Mouse (Mus musculus): ENCODE data around the gene Islr.

Islr gene

GRCm38 (mm10) chr9:58220218-58220903 lies 16.3 kb upstream of the Islr start:
- DNase-seq (ENCODE audit: low spot score in 2 of 2): peak in 1 of 2 experiments; percentile 33

DNA sequence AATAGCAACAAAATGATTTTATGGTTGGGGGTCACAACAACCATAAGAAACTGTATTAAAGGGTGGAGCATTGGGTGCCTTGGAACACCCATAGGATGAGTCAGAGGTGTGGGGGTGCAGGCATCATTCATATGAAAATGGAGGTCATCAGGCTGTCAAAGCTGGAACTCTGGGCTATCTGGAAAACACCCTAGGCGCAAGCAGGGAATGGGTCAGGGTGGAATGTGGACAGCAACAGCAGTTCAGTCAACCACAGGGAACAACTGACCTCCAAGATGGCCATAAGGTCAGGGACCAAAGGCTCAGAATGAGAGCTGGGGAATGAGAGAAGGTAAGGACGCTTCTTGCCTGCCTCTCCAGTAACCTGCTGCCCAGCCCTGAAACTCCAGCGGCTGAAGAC lies 14.4 kb upstream of the Islr start:
- DNase-seq (ENCODE audit: low spot score in 2 of 2): no peak

GRCm38 (mm10) chr9:58216402-58216801 lies 12.3 kb upstream of the Islr start:
- no peak for DNase-seq (ENCODE audit: low spot score in 2 of 2)

DNA sequence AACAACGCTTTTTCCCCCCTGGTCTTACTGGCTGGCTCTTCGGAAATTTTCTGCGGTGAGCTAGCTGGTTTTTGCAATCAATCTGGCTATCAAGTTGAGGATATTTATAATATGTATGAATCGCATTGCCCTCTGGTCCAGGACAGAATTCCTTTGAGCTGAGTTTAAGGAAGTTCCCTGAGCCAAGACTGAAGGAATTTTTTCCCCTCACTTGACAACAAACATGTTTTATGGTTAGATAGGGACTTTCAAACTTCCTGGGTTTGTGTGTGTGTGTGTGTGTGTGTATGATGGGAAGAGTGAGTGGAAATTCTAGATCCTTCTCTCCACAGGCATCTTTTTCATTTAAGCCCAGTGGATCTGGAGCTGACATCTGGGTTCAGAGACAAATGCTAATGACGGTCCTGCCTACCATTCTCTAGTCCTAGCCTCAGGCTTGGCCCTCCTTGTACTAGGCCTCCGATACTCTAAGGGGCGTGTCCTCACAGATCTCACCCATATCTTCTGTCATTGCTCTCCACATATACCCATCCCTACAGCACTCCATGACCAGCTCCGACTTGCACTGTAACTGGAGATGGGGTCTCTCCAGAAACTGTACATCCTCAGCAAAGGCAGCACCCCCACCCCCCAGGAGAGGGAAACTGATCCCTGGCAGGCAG lies 10.5 kb upstream of the Islr start:
- DNase-seq (ENCODE audit: low spot score in 2 of 2): no peak

DNA sequence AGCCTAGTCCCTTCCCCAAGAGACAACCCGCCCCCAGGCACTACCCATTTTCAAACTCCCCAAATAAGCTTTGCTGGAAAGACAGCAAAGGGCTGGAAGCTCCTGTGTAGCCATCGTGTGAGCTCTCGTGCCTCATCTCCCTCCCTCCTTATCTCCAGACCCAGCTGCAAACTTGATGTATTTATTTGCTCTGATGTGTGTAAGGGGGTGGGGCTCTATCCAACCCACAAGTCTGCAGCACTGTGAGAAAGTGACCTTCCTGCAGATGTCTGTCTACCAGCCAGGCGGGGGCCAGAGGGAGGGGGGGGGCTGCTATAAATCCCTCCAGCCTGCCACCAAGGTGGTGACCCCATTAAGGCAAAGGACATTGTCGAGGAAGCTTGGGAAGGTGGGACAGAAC lies 9.8 kb upstream of the Islr start:
- DNase-seq (ENCODE audit: low spot score in 2 of 2): peak; percentile 45 to 75

GRCm38 (mm10) chr9:58213377-58213776 lies 9.3 kb upstream of the Islr start:
- DNase-seq (ENCODE audit: low spot score in 2 of 2): no peak

DNA sequence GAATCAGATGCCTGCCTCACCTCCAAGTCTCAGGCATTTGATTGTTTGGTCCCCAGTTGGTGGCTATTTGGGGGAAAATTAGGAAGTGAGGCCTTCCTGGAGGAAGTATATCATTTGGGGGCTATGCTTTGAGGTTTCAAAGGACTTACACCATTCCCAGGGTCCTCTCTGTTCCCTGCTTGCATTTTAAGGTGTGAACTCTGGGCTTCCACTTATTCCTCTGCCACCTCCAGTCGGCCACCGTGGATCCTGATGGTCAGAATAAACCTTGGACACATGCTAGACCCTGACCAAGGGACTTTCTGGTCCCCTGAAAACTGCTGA lies 6.2 kb upstream of the Islr start:
- no peak for DNase-seq (ENCODE audit: low spot score in 2 of 2)

- no peak for DNase-seq (ENCODE audit: low spot score in 2 of 2)
Observed at GRCm38 (mm10) chr9:58209462-58210303, 5.6 kb upstream of the Islr start.

DNA sequence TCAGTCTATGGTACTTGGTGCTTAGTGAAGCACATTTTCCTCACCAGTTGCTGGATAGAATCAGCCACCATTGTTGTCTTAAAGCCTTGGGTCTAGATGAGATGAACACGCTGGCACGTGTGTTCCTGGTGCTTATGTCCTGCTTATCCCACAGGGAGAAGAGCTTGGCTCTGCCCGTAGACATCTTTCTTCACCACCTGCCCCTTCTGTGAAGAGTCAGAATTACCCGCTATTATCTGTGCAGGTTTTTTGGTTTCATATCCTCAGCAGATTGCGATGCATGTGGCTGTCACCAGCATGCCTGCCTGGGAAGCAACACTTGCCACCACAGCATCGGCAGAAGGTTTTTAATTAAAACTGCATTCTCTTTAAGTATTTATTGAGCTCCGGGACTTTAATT lies 1.9 kb upstream of the Islr start:
- no peak for DNase-seq (ENCODE audit: low spot score in 2 of 2)

DNA sequence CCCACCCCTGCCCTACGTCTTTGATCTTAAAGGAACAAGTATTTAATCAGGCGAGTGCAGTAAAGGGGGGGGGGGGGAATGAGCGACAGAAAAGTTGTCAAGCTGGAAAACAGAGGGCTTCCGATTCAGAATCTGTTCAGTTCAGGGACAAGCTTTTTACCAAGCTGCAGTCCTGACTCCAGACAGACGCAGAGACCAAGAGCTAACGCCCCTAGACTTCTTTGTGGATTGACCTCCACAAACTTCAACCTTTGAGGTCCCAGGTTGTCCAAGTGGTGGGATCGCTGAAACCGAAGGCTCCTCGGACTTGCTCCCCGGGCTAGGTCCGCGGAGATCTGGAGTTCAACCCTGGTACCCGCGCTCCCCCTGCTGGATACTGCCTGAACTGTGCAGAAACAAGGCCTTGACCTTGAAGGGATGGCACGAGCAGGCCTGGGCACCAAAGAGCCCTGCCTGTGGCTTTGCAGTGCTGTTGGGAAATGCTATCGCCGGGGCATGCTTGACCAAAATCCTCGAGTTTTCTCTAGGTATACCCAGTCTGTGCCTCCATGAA lies 418 bp upstream of the Islr start:
- peak; percentile 84 to 87 for DNase-seq (ENCODE audit: low spot score in 2 of 2)

GRCm38 (mm10) chr9:58202676-58203453 lies 1.2 kb downstream of the Islr start:
- DNase-seq (ENCODE audit: low spot score in 2 of 2): no peak

GRCm38 (mm10) chr9:58201861-58202549 lies 2.1 kb downstream of the Islr start:
- DNase-seq (ENCODE audit: low spot score in 2 of 2): no peak

- DNase-seq (ENCODE audit: low spot score in 2 of 2): no peak
Observed at GRCm38 (mm10) chr9:58201091-58201842, 2.8 kb downstream of the Islr start.

GRCm38 (mm10) chr9:58200270-58201090 lies 3.6 kb downstream of the Islr start:
- no peak for DNase-seq (ENCODE audit: low spot score in 2 of 2)

GRCm38 (mm10) chr9:58199381-58200269 lies 4.5 kb downstream of the Islr start:
- DNase-seq (ENCODE audit: low spot score in 2 of 2): no peak

GRCm38 (mm10) chr9:58198801-58199371 lies 5.2 kb downstream of the Islr start:
- peak in 1 of 2 experiments; percentile 39 for DNase-seq (ENCODE audit: low spot score in 2 of 2)

DNA sequence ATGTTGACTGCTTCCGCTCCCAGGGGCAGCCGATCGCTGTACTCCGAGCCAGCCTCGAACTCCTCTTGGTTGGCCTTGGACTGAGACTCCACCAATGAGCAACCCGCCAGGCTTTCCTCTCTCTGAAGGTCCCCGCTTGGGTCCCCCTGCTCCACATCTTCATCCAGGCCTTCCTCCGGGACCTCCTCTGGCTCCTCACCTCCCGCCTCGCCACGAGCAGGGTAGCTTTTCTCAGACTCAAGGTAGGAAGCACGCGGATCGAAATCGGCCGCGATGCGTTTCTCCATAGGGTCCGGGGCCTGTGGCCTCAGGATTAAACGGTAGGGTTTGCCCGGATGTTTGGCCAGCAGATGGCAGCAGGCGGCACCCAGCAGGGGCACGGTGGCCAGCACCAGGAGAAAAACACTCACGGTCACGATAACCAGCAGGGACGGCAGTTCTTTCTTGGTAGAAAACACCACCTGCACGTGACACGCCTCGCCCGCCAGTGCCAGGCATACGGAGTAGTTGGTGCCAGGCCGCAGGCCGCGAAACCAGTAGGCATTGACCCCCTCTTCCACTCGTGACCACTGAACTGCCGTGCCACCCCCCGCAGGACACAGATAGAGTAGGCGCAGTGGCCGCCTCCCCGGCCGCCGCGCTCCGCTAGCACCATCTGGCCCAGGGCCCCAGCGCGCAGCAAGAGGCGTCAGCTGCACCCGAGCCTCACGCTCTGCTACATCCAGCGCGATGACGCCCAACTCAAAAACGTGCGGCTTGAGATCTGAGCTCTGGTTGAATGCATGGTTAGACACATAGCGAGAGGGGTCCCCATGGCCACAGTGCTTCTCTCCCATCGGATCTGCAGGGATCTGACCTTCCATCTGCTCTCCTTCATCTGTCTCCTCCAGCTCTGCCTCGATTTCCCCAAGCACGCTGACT lies 6.1 kb downstream of the Islr start:
- DNase-seq (ENCODE audit: low spot score in 2 of 2): peak; percentile 55 to 56

Data from spleen, postnatal 36 days (tissue).